Mouse (Mus musculus) heart, embryonic 10.5 days (tissue): ENCODE data around the gene Olfr630. TPM values are rescaled to one million over a fixed set of nuclear protein-coding genes. Genes with fewer than 3 reads are reported as not detected.
"Not testable (repeated sequence)": the region's sequence is repeated elsewhere in the genome, so short reads cannot be mapped to it uniquely, and the experiment has no call there.

Source experiments
- DNase-seq: peaks from one replicate; pipeline ENCODE4 v3.0.0-alpha.2; 2017; ENCODE audit warnings: low spot score
- H3K27ac ChIP-seq: fragments of 300-500 bp; sonication (generic); 2 replicates; pipeline ENCODE4 v1.5.1; 2016; ENCODE audit warnings: mild to moderate bottlenecking
- H3K27me3 ChIP-seq: fragments of 300-500 bp; sonication (generic); 2 replicates; pipeline ENCODE4 v1.6.1; 2016; ENCODE audit warnings: mild to moderate bottlenecking; ENCODE audit not compliant: poor library complexity, insufficient read depth, severe bottlenecking
- H3K36me3 ChIP-seq: fragments of 300-500 bp; sonication (generic); 2 replicates; pipeline ENCODE4 v1.6.1; 2016; ENCODE audit warnings: mild to moderate bottlenecking, moderate library complexity
- H3K4me1 ChIP-seq: fragments of 300-500 bp; sonication (generic); 2 replicates; pipeline ENCODE4 v1.6.1; 2016; ENCODE audit warnings: mild to moderate bottlenecking
- H3K4me3 ChIP-seq: fragments of 300-500 bp; sonication (generic); 2 replicates; pipeline ENCODE4 v1.5.1; 2016; ENCODE audit warnings: mild to moderate bottlenecking, moderate library complexity
- H3K9me3 ChIP-seq: fragments of 300-500 bp; sonication (generic); 2 replicates; pipeline ENCODE4 v1.6.1; 2016; ENCODE audit warnings: mild to moderate bottlenecking, moderate library complexity
- WGBS: fragments of 180-500 bp; shearing (Covaris S2); methylation state at CpG from one replicate; pipeline ENCODE4 v1.1.7; 2016; 5-methylcytosine and 5-hydroxymethylcytosine counted together
- polyA plus RNA-seq: library from polyadenylated mRNA; unstranded; fragments of >200 nt; fragmentation: Nextera tagmentation; extraction: Ambion mirVana; gene quantifications from 2 replicates; pipeline ENCODE4 v1.2.1, GENCODE M21; 2016

Gene Olfr630
- not detected in 2 replicates for polyA plus RNA-seq

DNA sequence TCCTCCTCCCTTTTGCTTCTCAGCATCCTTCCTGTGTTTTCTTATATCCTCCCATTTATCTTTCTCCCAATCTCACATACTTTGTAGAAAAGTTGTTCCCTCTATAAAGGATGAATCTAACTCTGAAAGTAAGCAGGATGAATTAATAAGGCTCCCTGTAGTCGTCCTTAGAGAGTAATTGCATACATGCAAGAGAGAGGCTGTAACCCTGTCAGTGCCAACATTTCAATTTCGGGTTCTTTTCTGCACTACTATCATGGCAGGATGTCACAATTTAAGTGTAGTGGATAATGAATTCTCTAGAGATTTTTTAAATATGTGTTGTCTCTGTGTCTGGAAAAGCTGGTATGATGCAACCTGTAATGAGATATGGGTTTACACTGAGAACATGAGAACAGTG, at the start of gene Olfr630:
TSS of gene Olfr630 (minus strand) at position 101 of the 400 bp plus-strand sequence.
- WGBS: 36% methylated on average over 2 of the region's 2 CpGs
- no peaks in the 10 kb centered on the region for H3K36me3 ChIP-seq
- H3K9me3 ChIP-seq: no peaks in the 10 kb centered on the region
- no peak within 1 kb of the TSS for H3K4me3 ChIP-seq
- H3K27ac ChIP-seq: no peak within 1 kb of the TSS
- DNase-seq: no peak
- H3K27me3 ChIP-seq: no peaks in the 10 kb centered on the region
- H3K4me1 ChIP-seq: no peaks in the 10 kb centered on the region

DNA sequence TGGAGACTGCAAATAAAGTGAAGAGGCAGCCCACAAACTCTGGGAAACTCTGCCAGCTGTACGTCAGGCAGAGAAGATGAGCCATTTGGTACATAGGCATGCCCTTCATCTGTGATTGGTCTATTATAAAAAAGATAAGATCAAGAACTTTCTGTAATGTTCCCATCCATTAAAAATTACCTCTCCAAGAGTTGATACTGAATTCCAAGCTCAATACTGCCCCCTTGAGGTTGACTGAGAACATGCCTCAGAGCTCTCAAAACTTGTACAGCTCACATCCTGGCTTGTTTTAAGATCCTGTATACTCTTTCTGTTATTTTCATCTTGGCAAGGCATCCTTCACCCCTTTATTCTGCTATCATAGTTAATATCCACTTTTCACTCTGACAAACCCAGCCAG, 49.7 kb upstream of the Olfr630 start:
- WGBS: 70% methylated on average over 1 of the region's 1 CpGs
- no peak for DNase-seq
- Histone ChIP-seq H3K4me3 (no peak overlapping the region), H3K27ac (no peak overlapping the region), H3K4me1 (no peaks in the 10 kb centered on the region), H3K36me3 (no peaks in the 10 kb centered on the region), H3K9me3 (no peaks in the 10 kb centered on the region), H3K27me3 (no peaks in the 10 kb centered on the region)

DNA sequence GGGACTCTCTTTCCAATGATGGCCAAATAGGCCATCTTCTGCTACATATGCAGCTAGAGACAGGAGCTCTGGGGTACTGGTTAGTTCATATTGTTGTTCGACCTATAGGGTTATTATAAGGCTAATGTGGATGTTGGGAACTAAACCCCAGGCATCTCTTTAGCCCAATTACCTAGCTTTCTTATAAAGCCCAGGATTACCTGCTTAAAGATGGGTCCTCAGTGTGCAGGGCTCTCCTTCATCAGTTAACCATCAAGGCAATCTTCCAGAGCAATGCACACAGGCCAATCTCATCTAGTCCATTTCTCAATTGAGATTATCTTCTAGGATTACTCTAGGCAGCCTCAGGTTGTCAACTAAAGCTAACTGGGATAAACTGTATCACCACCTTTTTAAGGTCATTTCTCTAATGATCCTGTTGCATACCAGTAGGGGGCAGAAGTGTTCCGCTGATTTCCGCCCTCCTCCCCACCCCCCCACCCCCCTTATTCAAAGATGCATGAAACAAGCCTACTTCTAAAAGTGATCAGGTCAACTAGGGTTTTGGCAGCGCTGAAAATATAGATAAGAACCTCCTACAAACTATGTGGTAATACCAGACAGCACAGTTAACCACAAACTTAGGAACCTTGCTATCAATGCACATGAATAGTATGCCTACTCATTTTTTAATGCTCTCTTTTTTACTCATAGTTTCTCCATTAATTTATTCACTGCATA, 35.7 kb upstream of the Olfr630 start:
- Histone ChIP-seq H3K4me1 (no peaks in the 10 kb centered on the region), H3K27me3 (no peaks in the 10 kb centered on the region), H3K9me3 (no peaks in the 10 kb centered on the region), H3K27ac (no peak overlapping the region), H3K4me3 (no peak overlapping the region), H3K36me3 (no peaks in the 10 kb centered on the region)
- no peak for DNase-seq
- WGBS: 16% methylated on average over 4 of the region's 4 CpGs

DNA sequence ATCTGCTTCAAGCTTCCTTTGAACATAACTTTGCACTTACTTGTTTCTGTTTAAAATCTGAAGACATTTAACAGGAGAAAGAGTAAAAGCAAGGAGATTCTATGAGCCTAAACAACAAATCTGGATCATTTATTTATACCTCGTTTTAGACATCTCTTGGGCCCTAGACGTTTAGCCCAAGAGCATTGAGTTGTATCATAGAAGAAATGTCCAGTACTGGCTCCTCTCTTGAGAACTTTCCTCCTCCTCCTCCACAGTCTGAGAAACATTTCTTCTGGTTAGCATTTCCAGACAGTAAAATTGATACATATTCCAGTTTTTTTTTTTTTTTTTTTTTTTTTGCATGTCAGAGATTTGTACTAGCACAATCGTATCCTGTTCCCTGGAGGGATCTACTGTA, 34.6 kb upstream of the Olfr630 start, which contains the start of gene Olfr67:
TSS of gene Olfr67 (minus strand) at position 101 of the 400 bp plus-strand sequence.
- Histone ChIP-seq H3K4me1 (no peaks in the 10 kb centered on the region), H3K27me3 (no peaks in the 10 kb centered on the region), H3K9me3 (no peaks in the 10 kb centered on the region), H3K27ac (no peak within 1 kb of the TSS), H3K4me3 (no peak within 1 kb of the TSS), H3K36me3 (no peaks in the 10 kb centered on the region)
- no peak for DNase-seq
- WGBS: 80% methylated on average over 3 of the region's 3 CpGs

DNA sequence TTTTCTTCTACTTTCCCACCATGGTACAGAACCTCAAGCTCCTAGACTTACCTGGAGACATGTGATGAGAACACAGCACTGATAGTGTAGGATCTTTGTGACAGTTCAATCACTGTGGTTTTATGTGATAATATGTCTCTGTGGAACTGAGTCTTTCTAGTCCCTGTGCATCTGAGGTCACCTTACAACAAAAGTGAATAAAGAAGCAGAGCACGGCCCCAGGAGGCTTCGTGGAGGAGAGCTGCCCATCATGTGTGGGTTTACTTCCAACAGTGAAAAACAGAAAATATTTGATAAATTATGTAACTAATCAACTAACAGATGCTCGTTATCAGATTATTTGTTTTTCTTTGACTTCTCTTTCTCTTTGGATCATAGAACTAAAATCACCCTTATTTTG, 22.5 kb upstream of the Olfr630 start, which contains the start of gene Olfr68:
TSS of gene Olfr68 (minus strand) at position 101 of the 400 bp plus-strand sequence.
- Histone ChIP-seq H3K9me3 (no peaks in the 10 kb centered on the region), H3K27me3 (no peaks in the 10 kb centered on the region), H3K36me3 (no peaks in the 10 kb centered on the region), H3K4me3 (no peak within 1 kb of the TSS), H3K4me1 (no peaks in the 10 kb centered on the region), H3K27ac (no peak within 1 kb of the TSS)
- no peak for DNase-seq
- WGBS: 80% methylated on average over 3 of the region's 3 CpGs

DNA sequence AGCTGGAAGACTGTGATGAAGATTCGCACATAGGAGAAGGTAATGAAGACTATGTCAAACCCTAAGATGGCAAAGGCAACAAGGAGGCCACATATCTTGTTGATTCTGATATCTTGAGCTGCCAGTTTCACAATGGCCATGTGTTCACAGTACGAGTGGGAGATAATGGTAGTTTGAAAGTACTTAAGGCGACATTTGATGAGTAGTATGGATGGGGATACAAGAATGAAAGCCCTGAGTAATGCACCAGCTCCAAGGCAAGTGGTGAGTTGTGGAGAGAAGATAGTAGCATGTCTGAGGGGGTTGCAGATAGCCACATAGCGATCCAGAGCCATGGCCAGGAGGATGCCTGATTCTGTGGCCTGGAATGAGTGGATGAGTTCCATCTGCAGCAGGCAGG, 20.5 kb upstream of the Olfr630 start:
- not testable (repeated sequence) for H3K27ac ChIP-seq, H3K36me3 ChIP-seq, H3K9me3 ChIP-seq, DNase-seq, H3K4me1 ChIP-seq, H3K4me3 ChIP-seq, H3K27me3 ChIP-seq
- WGBS: 62% methylated on average over 4 of the region's 4 CpGs

DNA sequence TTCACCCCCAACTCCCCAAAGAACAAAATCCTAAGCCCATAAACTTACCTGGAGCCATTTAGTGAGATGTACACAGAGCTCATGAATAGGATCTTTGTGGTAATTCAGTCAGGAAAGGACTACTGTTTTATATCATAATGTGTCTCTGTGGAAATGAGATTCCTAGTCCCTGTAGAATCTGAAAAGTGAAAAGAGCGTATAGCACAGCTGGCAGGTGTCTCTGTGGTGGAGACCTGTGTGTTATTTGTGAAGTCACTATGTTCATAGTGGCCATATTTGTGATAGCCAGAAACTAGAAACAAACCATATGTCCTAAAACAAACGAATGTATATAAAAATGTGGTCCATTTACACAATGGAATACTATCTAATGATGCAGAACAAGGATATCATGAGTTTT, 14.4 kb upstream of the Olfr630 start, which contains the start of gene Olfr69:
TSS of gene Olfr69 (minus strand) at position 101 of the 400 bp plus-strand sequence.
- Histone ChIP-seq H3K9me3 (no peaks in the 10 kb centered on the region), H3K27ac (no peak within 1 kb of the TSS), H3K4me1 (no peaks in the 10 kb centered on the region), H3K36me3 (no peaks in the 10 kb centered on the region), H3K27me3 (no peaks in the 10 kb centered on the region), H3K4me3 (no peak within 1 kb of the TSS)
- no peak for DNase-seq
- WGBS: 71% methylated on average over 2 of the region's 2 CpGs

DNA sequence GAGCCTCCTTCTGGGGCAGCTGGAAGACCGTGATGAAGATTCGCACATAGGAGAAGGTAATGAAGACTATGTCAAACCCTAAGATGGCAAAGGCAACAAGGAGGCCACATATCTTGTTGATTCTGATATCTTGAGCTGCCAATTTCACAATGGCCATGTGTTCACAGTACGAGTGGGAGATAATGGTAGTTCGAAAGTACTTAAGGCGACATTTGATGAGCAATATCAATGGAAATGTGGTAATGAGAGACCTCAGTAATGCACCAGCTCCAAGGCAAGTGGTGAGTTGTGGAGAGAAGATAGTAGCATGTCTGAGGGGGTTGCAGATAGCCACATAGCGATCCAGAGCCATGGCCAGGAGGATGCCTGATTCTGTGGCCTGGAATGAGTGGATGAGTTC, 10.6 kb upstream of the Olfr630 start:
- DNase-seq, H3K4me1 ChIP-seq, H3K36me3 ChIP-seq, H3K4me3 ChIP-seq, H3K27ac ChIP-seq, H3K9me3 ChIP-seq, H3K27me3 ChIP-seq: not testable (repeated sequence)
- 70% methylated on average over 6 of the region's 6 CpGs for WGBS

DNA sequence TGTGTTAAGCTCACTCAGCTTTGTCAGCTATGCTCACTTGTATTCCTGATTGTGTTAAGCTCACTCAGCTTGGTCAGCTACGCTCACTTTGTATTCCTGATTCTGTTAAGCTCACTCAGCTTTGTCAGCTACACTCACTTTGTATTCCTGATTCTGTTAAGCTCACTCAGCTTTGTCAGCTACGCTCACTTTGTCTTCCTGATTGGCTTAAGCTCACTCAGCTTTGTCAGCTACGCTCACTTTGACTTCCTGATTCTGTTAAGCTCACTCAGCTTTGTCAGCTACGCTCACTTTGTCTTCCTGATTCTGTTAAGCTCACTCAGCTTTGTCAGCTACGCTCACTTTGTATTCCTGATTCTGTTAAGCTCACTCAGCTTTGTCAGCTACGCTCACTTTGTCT, 5.1 kb upstream of the Olfr630 start:
- H3K4me1 ChIP-seq, H3K9me3 ChIP-seq, H3K27ac ChIP-seq, H3K36me3 ChIP-seq, H3K4me3 ChIP-seq, H3K27me3 ChIP-seq, DNase-seq: not testable (repeated sequence)
- WGBS: 86% methylated on average over 6 of the region's 6 CpGs

DNA sequence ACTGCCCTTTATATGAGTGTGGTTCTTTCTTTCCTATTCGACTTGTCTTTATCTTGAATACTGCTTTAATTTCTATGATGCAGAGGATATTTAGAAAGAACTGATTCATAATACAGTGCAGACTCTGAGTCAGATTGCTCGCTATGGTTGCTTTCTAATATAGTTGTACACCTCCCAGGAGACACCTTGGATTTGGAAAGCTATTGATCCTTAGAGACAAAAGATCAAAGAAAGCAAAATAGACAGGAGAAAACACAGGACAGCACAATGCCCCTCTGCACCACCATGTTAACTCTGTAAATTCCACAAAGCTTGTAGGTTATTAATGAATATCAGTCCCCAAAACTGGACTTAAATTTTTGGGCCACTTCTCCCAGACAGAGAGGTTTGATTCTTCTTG, 12.3 kb downstream of the Olfr630 start, which contains the start of gene Olfr629:
TSS of gene Olfr629 (minus strand) at position 101 of the 400 bp plus-strand sequence.
- H3K36me3 ChIP-seq: no peaks in the 10 kb centered on the region
- DNase-seq: no peak
- 78% methylated on average over 2 of the region's 2 CpGs for WGBS
- H3K9me3 ChIP-seq: no peaks in the 10 kb centered on the region
- no peaks in the 10 kb centered on the region for H3K27me3 ChIP-seq
- no peak within 1 kb of the TSS for H3K27ac ChIP-seq
- H3K4me1 ChIP-seq: no peaks in the 10 kb centered on the region
- H3K4me3 ChIP-seq: no peak within 1 kb of the TSS

DNA sequence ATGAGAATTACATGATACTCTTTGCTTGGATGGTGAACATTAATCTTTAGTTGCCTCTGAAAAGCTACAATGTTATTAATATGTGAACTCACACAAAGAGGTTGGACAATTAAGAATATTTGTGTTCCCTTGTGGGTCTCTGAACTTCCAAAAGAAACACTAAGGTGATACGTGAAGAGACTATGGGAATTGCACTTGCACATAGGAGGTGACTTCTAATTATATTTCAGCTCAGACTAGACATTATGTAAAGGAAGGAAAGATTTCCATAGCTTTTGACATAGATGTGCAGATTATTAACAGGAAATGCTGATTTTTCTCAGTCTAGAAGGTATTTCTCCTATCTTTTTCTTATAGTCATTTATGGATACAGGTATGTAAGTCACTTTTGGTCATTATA, 27.1 kb downstream of the Olfr630 start, which contains the start of gene Olfr628:
TSS of gene Olfr628 (plus strand) at position 301 of the 400 bp plus-strand sequence.
- Histone ChIP-seq H3K27ac (no peak within 1 kb of the TSS), H3K4me3 (no peak within 1 kb of the TSS), H3K4me1 (no peaks in the 10 kb centered on the region), H3K36me3 (no peaks in the 10 kb centered on the region), H3K27me3 (no peaks in the 10 kb centered on the region), H3K9me3 (no peaks in the 10 kb centered on the region)
- no peak for DNase-seq
- WGBS: 78% methylated on average over 1 of the region's 1 CpGs

DNA sequence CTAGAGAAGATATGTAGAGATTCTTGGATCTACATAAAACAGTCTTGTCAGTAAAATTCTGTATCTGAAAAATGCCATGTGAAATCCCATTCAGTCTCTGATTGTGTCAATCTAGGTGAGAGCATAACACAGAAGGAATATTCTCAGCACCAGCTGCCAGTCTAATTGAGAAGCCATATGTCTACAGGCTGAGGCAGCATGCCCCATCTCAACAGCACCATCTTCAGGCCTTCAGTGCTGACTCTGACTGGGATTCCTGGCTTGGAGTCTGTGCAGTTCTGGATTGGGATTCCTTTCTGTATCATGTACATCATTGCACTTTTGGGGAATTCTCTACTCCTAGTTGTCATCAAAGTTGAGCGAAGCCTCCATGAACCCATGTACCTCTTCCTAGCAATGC, 40.7 kb downstream of the Olfr630 start:
- H3K36me3 ChIP-seq, H3K27me3 ChIP-seq, H3K9me3 ChIP-seq, H3K4me1 ChIP-seq, DNase-seq, H3K27ac ChIP-seq, H3K4me3 ChIP-seq: not testable (repeated sequence)
- 91% methylated on average over 1 of the region's 1 CpGs for WGBS

DNA sequence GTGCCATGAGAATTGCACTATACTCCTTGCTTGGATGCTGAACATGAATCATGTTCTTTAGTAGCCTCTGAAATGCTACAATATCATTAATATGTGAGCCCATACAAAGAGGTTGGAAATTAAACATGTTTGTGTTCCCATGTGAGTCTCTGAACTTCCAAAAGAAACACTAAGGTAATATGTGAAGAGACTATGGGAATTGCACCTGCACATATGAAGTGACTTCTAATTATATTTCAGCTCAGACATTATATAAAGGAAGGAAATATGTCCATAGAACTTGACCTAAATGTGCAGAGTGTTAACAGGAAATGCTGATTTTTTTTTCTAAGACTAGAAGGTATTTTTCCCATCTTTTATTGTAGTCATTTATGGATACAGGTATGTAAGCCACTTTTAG, 42.8 kb downstream of the Olfr630 start, which contains the start of gene Olfr243:
TSS of gene Olfr243 (plus strand) at position 301 of the 400 bp plus-strand sequence.
- no peaks in the 10 kb centered on the region for H3K4me1 ChIP-seq
- no peaks in the 10 kb centered on the region for H3K9me3 ChIP-seq
- H3K27me3 ChIP-seq: no peaks in the 10 kb centered on the region
- H3K27ac ChIP-seq: no peak within 1 kb of the TSS
- no peak within 1 kb of the TSS for H3K4me3 ChIP-seq
- no peaks in the 10 kb centered on the region for H3K36me3 ChIP-seq
- DNase-seq: no peak
